Mouse (Mus musculus): ENCODE results near the gene Mras. TPM values are rescaled to one million over a fixed set of nuclear protein-coding genes. Genes with fewer than 3 reads are reported as not detected.

The Mras gene
- under 1 TPM; 0.26 to 0.46 TPM for total RNA-seq (2023)

GRCm38 (mm10) chr9:99437031-99437764, at the start of gene Mras:
TSS of gene Mras (minus strand) at chr9:99437381.

GRCm38 (mm10) chr9:99451161-99451560, 14.0 kb upstream of the Mras start, which contains the start of gene Nme9:
TSS of gene Nme9 (plus strand) at chr9:99451475.

GRCm38 (mm10) chr9:99357921-99358692, 79.1 kb downstream of the Mras start, which contains the start of gene Esyt3:
TSS of gene Esyt3 (minus strand) at chr9:99358557.

Other genes with a start within 250 kb of the Mras start
- gene Faiml, start 200.1 kb downstream of the Mras start, total RNA-seq (2023), result not detected
- 10 to 100 TPM in 1 of 2 experiments, 1 to 10 TPM in 1; 9.8 to 12.2 TPM for gene Cep70, start 194.0 kb downstream of the Mras start, total RNA-seq (2023)
- not detected for gene Esyt3, start 78.8 kb downstream of the Mras start, total RNA-seq (2023)
- not detected for gene Nme9, start 14.1 kb upstream of the Mras start, total RNA-seq (2023)
- 10 to 100 TPM; 23.4 to 23.9 TPM for gene Armc8, start 131.5 kb upstream of the Mras start, total RNA-seq (2023)
- gene Dbr1, start 138.4 kb upstream of the Mras start, total RNA-seq (2023), result 10 to 100 TPM; 15.8 to 18.5 TPM
- gene A4gnt, start 175.1 kb upstream of the Mras start, total RNA-seq (2023), result not detected
- gene Dzip1l, start 192.1 kb upstream of the Mras start, total RNA-seq (2023), result not detected

All from neutrophil, adult 83 days (primary cell).